Comparison of ENCODE assay signal across 31 mouse cellular contexts in the genomic region with DNA sequence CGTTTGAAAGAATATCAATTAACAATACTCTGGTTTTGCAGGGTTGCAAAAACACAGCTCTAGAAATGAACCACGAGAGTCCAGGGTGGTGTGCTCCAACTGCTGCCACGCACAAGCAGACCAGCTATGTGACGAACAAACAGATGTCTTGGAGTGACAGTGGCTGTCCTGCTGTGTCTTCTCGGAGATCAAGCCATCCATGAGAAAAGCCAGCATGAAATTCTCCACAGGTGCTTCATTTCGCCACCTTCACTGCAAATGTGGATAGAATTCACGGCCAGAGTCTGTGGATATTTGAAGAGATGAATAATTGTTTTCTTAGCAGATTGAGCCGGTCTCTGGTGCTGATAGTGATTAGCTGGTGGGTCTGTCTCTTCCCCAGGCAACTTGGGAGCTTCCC.
"Had no signal": no experiment of that assay in that cellular context is flagged by ENCODE, and none has a peak within 500 bp of the region (broad histone marks: within the 10 kb centered on the region; RNA-seq: fewer than 3 reads in every experiment).

No protein-coding gene starts in this region.

- DNase-seq: left cerebral cortex, postnatal 4 days; liver; liver, embryonic 13.5 days; liver, postnatal 0 days; lung, adult 18-20 months; lung, adult 2 months; lung, embryonic 14.5 days; lung, postnatal 10 days; lung, postnatal 14 days; lung, postnatal 36 days; lung, postnatal 4 days; midbrain, embryonic 14.5 days had no signal

- H3K4me3 ChIP-seq: limb, embryonic 10.5 days; limb, embryonic 12.5 days; limb, embryonic 13.5 days; limb, embryonic 15.5 days; liver, embryonic 12.5 days; liver, embryonic 13.5 days; liver, embryonic 15.5 days; lung, embryonic 15.5 days; megakaryocyte, embryonic 14.5 days; midbrain, embryonic 10.5 days; midbrain, embryonic 12.5 days; midbrain, embryonic 13.5 days; midbrain, embryonic 15.5 days; myocyte; neural tube, embryonic 12.5 days; neural tube, embryonic 13.5 days had no signal

- H3K27ac ChIP-seq: limb, embryonic 10.5 days; limb, embryonic 12.5 days; limb, embryonic 13.5 days; limb, embryonic 15.5 days; liver, embryonic 12.5 days; liver, embryonic 13.5 days; liver, embryonic 14.5 days; liver, embryonic 15.5 days; lung, embryonic 15.5 days; macrophage; midbrain, embryonic 10.5 days; midbrain, embryonic 12.5 days; midbrain, embryonic 13.5 days; midbrain, embryonic 15.5 days; neural tube, embryonic 12.5 days; neural tube, embryonic 13.5 days had no signal

- H3K4me2 ChIP-seq: limb, embryonic 12.5 days; limb, embryonic 13.5 days; limb, embryonic 15.5 days; liver, embryonic 11.5 days; liver, embryonic 12.5 days; liver, embryonic 13.5 days; liver, embryonic 15.5 days; lung, embryonic 14.5 days; lung, embryonic 15.5 days; midbrain, embryonic 12.5 days; midbrain, embryonic 13.5 days; midbrain, embryonic 15.5 days; neural tube, embryonic 12.5 days; neural tube, embryonic 13.5 days had no signal

- H3K27me3 ChIP-seq: limb, embryonic 12.5 days; limb, embryonic 13.5 days; limb, embryonic 15.5 days; liver, embryonic 12.5 days; liver, embryonic 13.5 days; liver, embryonic 15.5 days; lung, embryonic 15.5 days; megakaryocyte, embryonic 14.5 days; midbrain, embryonic 12.5 days; midbrain, embryonic 13.5 days; midbrain, embryonic 15.5 days; neural tube, embryonic 12.5 days; neural tube, embryonic 13.5 days had no signal

- ATAC-seq: liver, embryonic 12.5 days; liver, postnatal 0 days; lung, postnatal 0 days; midbrain, embryonic 13.5 days; midbrain, embryonic 15.5 days had no signal

- H3K4me1 ChIP-seq: limb, embryonic 10.5 days; limb, embryonic 12.5 days; limb, embryonic 13.5 days; liver, embryonic 12.5 days; liver, embryonic 13.5 days; liver, embryonic 15.5 days; lung, embryonic 15.5 days; megakaryocyte, embryonic 14.5 days; midbrain, embryonic 12.5 days had no signal

- H3K9ac ChIP-seq: limb, embryonic 12.5 days; limb, embryonic 13.5 days; limb, embryonic 15.5 days; liver, embryonic 12.5 days; liver, embryonic 13.5 days; liver, embryonic 14.5 days; liver, embryonic 15.5 days; liver, postnatal 0 days; lung, embryonic 14.5 days; lung, embryonic 15.5 days; midbrain, embryonic 12.5 days; midbrain, embryonic 13.5 days; midbrain, embryonic 15.5 days; neural tube, embryonic 12.5 days; neural tube, embryonic 13.5 days had no signal

- H3K9me3 ChIP-seq: limb, embryonic 10.5 days; limb, embryonic 12.5 days; limb, embryonic 13.5 days; limb, embryonic 15.5 days; liver, embryonic 12.5 days; liver, embryonic 13.5 days; liver, embryonic 15.5 days; lung, embryonic 15.5 days; megakaryocyte, embryonic 14.5 days; midbrain, embryonic 10.5 days; midbrain, embryonic 12.5 days; midbrain, embryonic 13.5 days; midbrain, embryonic 15.5 days; neural tube, embryonic 12.5 days; neural tube, embryonic 13.5 days had no signal

- H3K36me3 ChIP-seq: limb, embryonic 10.5 days; limb, embryonic 12.5 days; limb, embryonic 13.5 days; limb, embryonic 15.5 days; liver, embryonic 12.5 days; liver, embryonic 13.5 days; liver, embryonic 15.5 days; lung, embryonic 15.5 days; midbrain, embryonic 10.5 days; midbrain, embryonic 12.5 days; midbrain, embryonic 13.5 days; midbrain, embryonic 15.5 days; neural tube, embryonic 12.5 days; neural tube, embryonic 13.5 days had no signal
